ENCODE assay signal across 10 mouse cellular contexts in genomic region chr15:67405523-67405922, GRCm38 (mm10).
DNase-seq lines count a peak whose midpoint lies in the region; ATAC-seq and TF ChIP-seq lines count a peak whose summit lies in the region.
"Had no signal": no experiment of that assay in that cellular context is flagged by ENCODE, and none has a peak within 500 bp of the region (broad histone marks: within the 10 kb centered on the region; RNA-seq: fewer than 3 reads in every experiment).

No protein-coding gene starts in this region.

- WGBS in lung, embryonic 14.5 days, result 26% methylated on average over 2 of the region's 2 CpGs

- H3K4me1 ChIP-seq in lung, embryonic 14.5 days (ENCODE audit: insufficient read depth), result no peaks in the 10 kb centered on the region; the same call in 1 of the 2 replicates
- H3K4me1 ChIP-seq: embryonic facial prominence, embryonic 15.5 days had no signal

- TF ChIP-seq CTCF in lung, embryonic 14.5 days (IDR thresholded peaks at IDR 0.05; ENCODE audit: low read depth), result no peak

- H3K9me3 ChIP-seq in lung, embryonic 14.5 days (ENCODE audit: low read depth, low read length), result no peaks in the 10 kb centered on the region
- H3K9me3 ChIP-seq: embryonic facial prominence, embryonic 15.5 days had no signal

- H3K9ac ChIP-seq in lung, embryonic 14.5 days, result no peak overlapping the region
- H3K9ac ChIP-seq: embryonic facial prominence, embryonic 15.5 days had no signal

- no peak overlapping the region for H3K4me2 ChIP-seq in lung, embryonic 14.5 days
- H3K4me2 ChIP-seq: embryonic facial prominence, embryonic 15.5 days had no signal

- H3K27me3 ChIP-seq in lung, embryonic 14.5 days (ENCODE audit: insufficient read depth, low read length), result no peaks in the 10 kb centered on the region
- H3K27me3 ChIP-seq: embryonic facial prominence, embryonic 15.5 days had no signal

- no peak overlapping the region for H3K27ac ChIP-seq in lung, embryonic 14.5 days (ENCODE audit: low read depth)
- H3K27ac ChIP-seq: embryonic facial prominence, embryonic 15.5 days had no signal

- no peak for ATAC-seq in cerebellum, adult (ENCODE audit: insufficient number of reproducible peaks, low FRiP score, low TSS enrichment)
- ATAC-seq in lung, embryonic 14.5 days (ENCODE audit: insufficient read depth), result no peak
- peak; percentile 30 for ATAC-seq in inflammation-experienced regulatory T-cells, adult 6 months
- ATAC-seq in granulocyte monocyte progenitor cell, adult 5-6 weeks (replicated peaks; ENCODE audit: poor library complexity, severe bottlenecking), result no peak

- H3K4me3 ChIP-seq in lung, embryonic 14.5 days (ENCODE audit: low read depth, low read length), result no peak overlapping the region
- H3K4me3 ChIP-seq: embryonic facial prominence, embryonic 15.5 days had no signal

- DNase-seq in cerebellum, postnatal 10 days, result peak; percentile 60
- peak; percentile 58 for DNase-seq in lung, embryonic 14.5 days
- DNase-seq in lung, adult 18-20 months, result no peak
- peak; percentile 42 for DNase-seq in adrenal gland, adult 8-10 months
- DNase-seq in retina, embryonic 14.5 days (ENCODE audit: low spot score), result no peak
- DNase-seq: gastrocnemius, postnatal 14 days had no signal

- H3K36me3 ChIP-seq in lung, embryonic 14.5 days (ENCODE audit: insufficient read depth), result no peaks in the 10 kb centered on the region
- H3K36me3 ChIP-seq: embryonic facial prominence, embryonic 15.5 days had no signal

Comparison
In these comparisons a context has a peak if more than half of its experiments do, and no peak if none do; other contexts are left out.
1. DNase-seq: peak in cerebellum, postnatal 10 days (2 of 2), lung, embryonic 14.5 days (single experiment) and adrenal gland, adult 8-10 months (single experiment); none in lung, adult 18-20 months (0 of 2) and retina, embryonic 14.5 days (single experiment).